Mouse (Mus musculus) testis, adult 2 months (tissue): ENCODE measurements around the gene Vmn1r40.

Experiments used
- CTCF ChIP-seq: fragments of 200-500 bp; IDR thresholded peaks from 2 replicates; pipeline ENCODE4 v1.5.1; 2012; ENCODE audit warnings: low read depth, mild to moderate bottlenecking, inconsistent platforms, low read length, moderate library complexity; ENCODE audit not compliant: control insufficient read depth, insufficient read depth, insufficient replicate concordance
- POLR2A ChIP-seq: fragments of 200-500 bp; IDR thresholded peaks from 2 replicates; pipeline ENCODE4 v1.6.1; 2012; ENCODE audit warnings: low read depth, mild to moderate bottlenecking, inconsistent platforms, low read length, moderate library complexity; ENCODE audit not compliant: control insufficient read depth

GRCm38 (mm10) chr6:89678522-89678921, 28.8 kb upstream of the Vmn1r40 start:
- TF ChIP-seq CTCF (no peak), POLR2A (no peak)
